Mouse (Mus musculus): Measurements from ENCODE around the gene Olfr670. TPM values are rescaled to one million over a fixed set of nuclear protein-coding genes. Genes with fewer than 3 reads are reported as not detected.
"Not testable (repeated sequence)": the region's sequence is repeated elsewhere in the genome, so short reads cannot be mapped to it uniquely, and the experiment has no call there.

Gene Olfr670
- total RNA-seq (2021) = not detected
- long read RNA-seq, experiment 1 = 0 reads
- long read RNA-seq, experiment 2 = 0 reads

GRCm38 (mm10) chr7:104962520-104962919 is at the start of gene Olfr670:
Gene Olfr670, minus strand, starts transcription at chr7:104962620.
- H3K4me3 ChIP-seq = no peak within 1 kb of the TSS
- DNase-seq (ENCODE audit: low spot score in 2 of 2) = no peak
- no peak within 1 kb of the TSS for H3K27ac ChIP-seq
- TF ChIP-seq CTCF (conservative IDR thresholded peaks at IDR 0.05) = no peak

- TF ChIP-seq CTCF (conservative IDR thresholded peaks at IDR 0.05) = no peak
- no peak within 1 kb of the TSS for H3K4me3 ChIP-seq
- no peak for DNase-seq (ENCODE audit: low spot score in 2 of 2)
- H3K27ac ChIP-seq = no peak within 1 kb of the TSS
These were observed 39.5 kb upstream of the Olfr670 start, which contains the start of gene Olfr672 for GRCm38 (mm10) chr7:105001929-105002328. Gene Olfr672, minus strand, starts transcription at chr7:105002029.

GRCm38 (mm10) chr7:104979026-104979425 is 16.6 kb upstream of the Olfr670 start, which contains the start of gene Olfr671:
Gene Olfr671, minus strand, starts transcription at chr7:104979126.
- Histone ChIP-seq H3K4me3 (no peak within 1 kb of the TSS), H3K27ac (no peak within 1 kb of the TSS)
- no peak for DNase-seq (ENCODE audit: low spot score in 2 of 2)
- no peak for TF ChIP-seq CTCF (conservative IDR thresholded peaks at IDR 0.05)

GRCm38 (mm10) chr7:104972507-104972906 is 10.1 kb upstream of the Olfr670 start:
- DNase-seq (ENCODE audit: low spot score in 2 of 2); H3K27ac ChIP-seq; H3K4me3 ChIP-seq: not testable (repeated sequence)

GRCm38 (mm10) chr7:104950234-104950633 is 12.2 kb downstream of the Olfr670 start:
- not testable (repeated sequence) for DNase-seq (ENCODE audit: low spot score in 2 of 2); H3K4me3 ChIP-seq; H3K27ac ChIP-seq

- no peak for DNase-seq (ENCODE audit: low spot score in 2 of 2)
- no peak within 1 kb of the TSS for H3K4me3 ChIP-seq
- TF ChIP-seq CTCF (conservative IDR thresholded peaks at IDR 0.05) = no peak
- no peak within 1 kb of the TSS for H3K27ac ChIP-seq
These were observed 28.5 kb downstream of the Olfr670 start, which contains the start of gene Olfr669 for GRCm38 (mm10) chr7:104933940-104934339. Gene Olfr669, plus strand, starts transcription at chr7:104934240.

- no peak for TF ChIP-seq CTCF (conservative IDR thresholded peaks at IDR 0.05)
- DNase-seq (ENCODE audit: low spot score in 2 of 2) = no peak
- Histone ChIP-seq H3K27ac (no peak within 1 kb of the TSS), H3K4me3 (no peak within 1 kb of the TSS)
These were observed 34.5 kb downstream of the Olfr670 start, which contains the start of gene Olfr668 for GRCm38 (mm10) chr7:104927957-104928356. Gene Olfr668, minus strand, starts transcription at chr7:104928057.

- no peak for TF ChIP-seq CTCF (conservative IDR thresholded peaks at IDR 0.05)
- H3K4me3 ChIP-seq = no peak within 1 kb of the TSS
- DNase-seq (ENCODE audit: low spot score in 2 of 2) = no peak
- no peak within 1 kb of the TSS for H3K27ac ChIP-seq
These were observed 41.0 kb downstream of the Olfr670 start, which contains the start of gene Olfr667 for GRCm38 (mm10) chr7:104921382-104921781. Gene Olfr667, minus strand, starts transcription at chr7:104921482.

Other genes with a start within 250 kb of the Olfr670 start
- not detected for gene Usp17le, start 185.2 kb downstream of the Olfr670 start, total RNA-seq (2021)
- gene Usp17lb, start 120.0 kb downstream of the Olfr670 start, total RNA-seq (2021) = not detected
- not detected for gene Usp17la, start 105.6 kb downstream of the Olfr670 start, total RNA-seq (2021)
- gene Olfr665, start 84.6 kb downstream of the Olfr670 start, total RNA-seq (2021) = not detected
- not detected for gene Olfr666, start 66.7 kb downstream of the Olfr670 start, total RNA-seq (2021)
- not detected for gene Olfr667, start 41.1 kb downstream of the Olfr670 start, total RNA-seq (2021)
- gene Olfr668, start 34.6 kb downstream of the Olfr670 start, total RNA-seq (2021) = not detected
- gene Olfr669, start 28.4 kb downstream of the Olfr670 start, total RNA-seq (2021) = not detected
- not detected for gene Olfr671, start 16.5 kb upstream of the Olfr670 start, total RNA-seq (2021)
- gene Olfr672, start 39.4 kb upstream of the Olfr670 start, total RNA-seq (2021) = not detected
- gene Olfr675, start 65.8 kb upstream of the Olfr670 start, total RNA-seq (2021) = not detected
- not detected for gene Olfr676, start 70.1 kb upstream of the Olfr670 start, total RNA-seq (2021)
- not detected for gene Olfr677, start 88.8 kb upstream of the Olfr670 start, total RNA-seq (2021)
- gene Olfr678, start 101.9 kb upstream of the Olfr670 start, total RNA-seq (2021) = not detected
- not detected for gene Olfr679, start 118.6 kb upstream of the Olfr670 start, total RNA-seq (2021)
- gene Olfr680-ps1, start 130.2 kb upstream of the Olfr670 start, total RNA-seq (2021) = not detected
- gene Olfr681, start 154.2 kb upstream of the Olfr670 start, total RNA-seq (2021) = not detected
- under 1 TPM in 1 of 2 experiments, not detected in 1; 0.25 TPM for gene Olfr683, start 184.4 kb upstream of the Olfr670 start, total RNA-seq (2021)
- gene Olfr684, start 201.0 kb upstream of the Olfr670 start, total RNA-seq (2021) = not detected
- gene Olfr685, start 223.4 kb upstream of the Olfr670 start, total RNA-seq (2021) = not detected
- not detected for gene Olfr686, start 244.9 kb upstream of the Olfr670 start, total RNA-seq (2021)

Measured in layer of hippocampus, adult 2 months (tissue).